Mouse (Mus musculus) lung, adult 2 months (tissue): ENCODE data around the gene Scfd1.

Source experiments
- CTCF ChIP-seq: fragments of 200-500 bp; IDR thresholded peaks from 2 replicates; pipeline ENCODE4 v1.5.1; 2011; ENCODE audit warnings: mild to moderate bottlenecking, low read length, control low read depth; ENCODE audit not compliant: insufficient read depth
- POLR2A ChIP-seq: fragments of 200-500 bp; IDR thresholded peaks from 2 replicates; pipeline ENCODE4 v1.6.1; 2011; ENCODE audit warnings: low read depth, mild to moderate bottlenecking, control low read depth, low read length, borderline replicate concordance; ENCODE audit errors: extremely low read depth

DNA sequence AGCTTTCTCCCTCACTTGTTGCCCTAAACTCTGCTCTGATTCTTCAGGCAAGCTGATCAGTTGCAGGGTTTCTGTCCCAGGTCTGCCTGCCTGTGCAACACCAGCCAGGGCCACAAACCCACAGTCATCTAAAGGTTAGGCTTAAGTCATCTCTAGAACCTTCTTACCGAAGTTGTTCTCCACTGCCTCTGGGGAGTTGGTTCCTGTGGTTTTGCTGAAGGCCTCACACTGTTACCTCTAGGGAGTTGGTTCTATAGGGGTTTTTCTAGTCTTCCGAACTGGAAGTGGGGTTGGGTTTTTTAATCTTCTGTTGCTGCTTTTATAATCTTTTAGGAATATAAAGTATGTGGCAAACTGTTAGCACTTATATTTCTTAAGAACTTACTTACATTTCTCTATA is 72.0 kb downstream of the Scfd1 start:
- no peak for TF ChIP-seq CTCF
- no peak for TF ChIP-seq POLR2A
